Mouse (Mus musculus): ENCODE measurements around the gene Orc1. TPM values are rescaled to one million over a fixed set of nuclear protein-coding genes. Genes with fewer than 3 reads are reported as not detected.

Gene Orc1
- 3.1 and 3.2 TPM in 2 replicates for polyA plus RNA-seq (2015; fragmentation: Nextera tagmentation; extraction: Ambion mirVana)

GRCm38 (mm10) chr4:108578840-108579742, at the start of gene Orc1, which contains the start of gene Prpf38a:
Orc1 (plus strand) TSS chr4:108579423.
Prpf38a (minus strand) TSS chr4:108579336.
- Histone ChIP-seq H3K9me3 (ENCODE audit: control insufficient read depth) (no peaks in the 10 kb centered on the region), H3K27ac (ENCODE audit: low read depth, low read length) (peak within 1 kb of the TSS; percentile 82), H3K4me3 (ENCODE audit: low read depth, low read length) (peak within 1 kb of the TSS; percentile 95), H3K4me2 (replicated peaks; ENCODE audit: low read depth) (peak within 1 kb of the TSS; percentile 93), H3K4me1 (replicated peaks; ENCODE audit: control insufficient read depth, insufficient read depth, low read length) (0 out of 2 replicates have a peak, but pooled peaks cover 3% of the 10 kb centered on the region), H3K27me3 (replicated peaks; ENCODE audit: control insufficient read depth, insufficient read depth, low read length) (no peaks in the 10 kb centered on the region), H3K9ac (ENCODE audit: low read depth, low read length) (peak within 1 kb of the TSS; percentile 78), H3K36me3 (ENCODE audit: control insufficient read depth, insufficient read depth) (peaks cover 13% of the 10 kb centered on the region)
- peak; percentile 97 for ATAC-seq
- no peak for TF ChIP-seq CTCF (IDR thresholded peaks at IDR 0.05; ENCODE audit: low read depth)
- WGBS = under 1% methylated on average over 64 of the region's 64 CpGs

- H3K27me3 ChIP-seq (replicated peaks; ENCODE audit: control insufficient read depth, insufficient read depth, low read length) = no peaks in the 10 kb centered on the region
- ATAC-seq = no peak
- no peaks in the 10 kb centered on the region for H3K4me1 ChIP-seq (replicated peaks; ENCODE audit: control insufficient read depth, insufficient read depth, low read length)
- TF ChIP-seq CTCF (IDR thresholded peaks at IDR 0.05; ENCODE audit: low read depth) = no peak
- H3K9ac ChIP-seq (ENCODE audit: low read depth, low read length) = no peak overlapping the region
- 90% methylated on average over 2 of the region's 2 CpGs for WGBS
- H3K27ac ChIP-seq (ENCODE audit: low read depth, low read length) = no peak overlapping the region
- H3K36me3 ChIP-seq (ENCODE audit: control insufficient read depth, insufficient read depth) = peaks cover 6% of the 10 kb centered on the region; the same call in 1 of the 2 replicates
- no peak overlapping the region for H3K4me3 ChIP-seq (ENCODE audit: low read depth, low read length)
- no peak overlapping the region for H3K4me2 ChIP-seq (replicated peaks; ENCODE audit: low read depth)
- no peaks in the 10 kb centered on the region for H3K9me3 ChIP-seq (ENCODE audit: control insufficient read depth)
Observed at GRCm38 (mm10) chr4:108539701-108540100, 39.5 kb upstream of the Orc1 start.

GRCm38 (mm10) chr4:108565026-108565425, 14.2 kb upstream of the Orc1 start:
- WGBS = 70% methylated on average over 1 of the region's 1 CpGs
- no peak for TF ChIP-seq CTCF (IDR thresholded peaks at IDR 0.05; ENCODE audit: low read depth)
- no peak for ATAC-seq
- H3K9ac ChIP-seq (ENCODE audit: low read depth, low read length) = no peak overlapping the region
- H3K27ac ChIP-seq (ENCODE audit: low read depth, low read length) = no peak overlapping the region
- no peaks in the 10 kb centered on the region for H3K4me1 ChIP-seq (replicated peaks; ENCODE audit: control insufficient read depth, insufficient read depth, low read length)
- H3K4me2 ChIP-seq (replicated peaks; ENCODE audit: low read depth) = no peak overlapping the region
- H3K27me3 ChIP-seq (replicated peaks; ENCODE audit: control insufficient read depth, insufficient read depth, low read length) = no peaks in the 10 kb centered on the region
- H3K9me3 ChIP-seq (ENCODE audit: control insufficient read depth) = no peaks in the 10 kb centered on the region
- H3K36me3 ChIP-seq (ENCODE audit: control insufficient read depth, insufficient read depth) = peaks cover 77% of the 10 kb centered on the region
- no peak overlapping the region for H3K4me3 ChIP-seq (ENCODE audit: low read depth, low read length)

GRCm38 (mm10) chr4:108572644-108573043, 6.6 kb upstream of the Orc1 start:
- no peak for TF ChIP-seq CTCF (IDR thresholded peaks at IDR 0.05; ENCODE audit: low read depth)
- no peak overlapping the region for H3K9ac ChIP-seq (ENCODE audit: low read depth, low read length)
- peak; percentile 61; the same call in 1 of the 2 replicates for ATAC-seq
- no peak overlapping the region for H3K4me3 ChIP-seq (ENCODE audit: low read depth, low read length)
- no peaks in the 10 kb centered on the region for H3K9me3 ChIP-seq (ENCODE audit: control insufficient read depth)
- 62% methylated on average over 3 of the region's 3 CpGs for WGBS
- H3K4me2 ChIP-seq (replicated peaks; ENCODE audit: low read depth) = no peak overlapping the region
- peaks cover 65% of the 10 kb centered on the region for H3K36me3 ChIP-seq (ENCODE audit: control insufficient read depth, insufficient read depth)
- H3K4me1 ChIP-seq (replicated peaks; ENCODE audit: control insufficient read depth, insufficient read depth, low read length) = no peaks in the 10 kb centered on the region
- H3K27ac ChIP-seq (ENCODE audit: low read depth, low read length) = peak overlapping the region; percentile 64; the same call in 1 of the 2 replicates
- H3K27me3 ChIP-seq (replicated peaks; ENCODE audit: control insufficient read depth, insufficient read depth, low read length) = no peaks in the 10 kb centered on the region

GRCm38 (mm10) chr4:108579743-108580411, 654 bp downstream of the Orc1 start:
- Histone ChIP-seq H3K4me2 (replicated peaks; ENCODE audit: low read depth) (peak overlapping the region; percentile 93), H3K4me1 (replicated peaks; ENCODE audit: control insufficient read depth, insufficient read depth, low read length) (0 out of 2 replicates have a peak, but pooled peaks cover 3% of the 10 kb centered on the region), H3K9ac (ENCODE audit: low read depth, low read length) (peak overlapping the region; percentile 78), H3K27me3 (replicated peaks; ENCODE audit: control insufficient read depth, insufficient read depth, low read length) (no peaks in the 10 kb centered on the region), H3K4me3 (ENCODE audit: low read depth, low read length) (peak overlapping the region; percentile 95), H3K9me3 (ENCODE audit: control insufficient read depth) (no peaks in the 10 kb centered on the region), H3K27ac (ENCODE audit: low read depth, low read length) (peak overlapping the region; percentile 82), H3K36me3 (ENCODE audit: control insufficient read depth, insufficient read depth) (peaks cover 7% of the 10 kb centered on the region)
- no peak for TF ChIP-seq CTCF (IDR thresholded peaks at IDR 0.05; ENCODE audit: low read depth)
- no peak for ATAC-seq
- under 1% methylated on average over 16 of the region's 16 CpGs for WGBS

- H3K36me3 ChIP-seq (ENCODE audit: control insufficient read depth, insufficient read depth) = no peaks in the 10 kb centered on the region
- H3K27ac ChIP-seq (ENCODE audit: low read depth, low read length) = no peak overlapping the region
- ATAC-seq = no peak
- 86% methylated on average over 2 of the region's 2 CpGs for WGBS
- H3K9ac ChIP-seq (ENCODE audit: low read depth, low read length) = no peak overlapping the region
- no peaks in the 10 kb centered on the region for H3K27me3 ChIP-seq (replicated peaks; ENCODE audit: control insufficient read depth, insufficient read depth, low read length)
- H3K4me1 ChIP-seq (replicated peaks; ENCODE audit: control insufficient read depth, insufficient read depth, low read length) = no peaks in the 10 kb centered on the region
- no peaks in the 10 kb centered on the region for H3K9me3 ChIP-seq (ENCODE audit: control insufficient read depth)
- no peak overlapping the region for H3K4me3 ChIP-seq (ENCODE audit: low read depth, low read length)
- no peak for TF ChIP-seq CTCF (IDR thresholded peaks at IDR 0.05; ENCODE audit: low read depth)
- H3K4me2 ChIP-seq (replicated peaks; ENCODE audit: low read depth) = no peak overlapping the region
Observed at GRCm38 (mm10) chr4:108593376-108593775, 14.2 kb downstream of the Orc1 start.
